Mouse (Mus musculus) thymus, adult 2 months (tissue): ENCODE measurements around the gene Snd1.

Experiments
- CTCF ChIP-seq: fragments of 200-500 bp; IDR thresholded peaks from 2 replicates; pipeline ENCODE4 v1.5.1; 2012; ENCODE audit warnings: mild to moderate bottlenecking, control low read depth, low read length, moderate library complexity, borderline replicate concordance; ENCODE audit not compliant: control insufficient read depth, poor library complexity, insufficient read depth; ENCODE audit errors: extremely low read depth
- POLR2A ChIP-seq: fragments of 200-500 bp; IDR thresholded peaks from 2 replicates; pipeline ENCODE4 v1.6.1; 2012; ENCODE audit warnings: mild to moderate bottlenecking, low read length, control low read depth, moderate library complexity; ENCODE audit not compliant: control insufficient read depth, poor library complexity, insufficient read depth; ENCODE audit errors: extremely low read depth

- no peak for TF ChIP-seq POLR2A
- no peak for TF ChIP-seq CTCF
Measured at GRCm38 (mm10) chr6:28521416-28521815, 46.5 kb downstream of the Snd1 start.
